Mouse (Mus musculus) embryonic fibroblast, embryonic 13.5 days (primary cell): Measurements from ENCODE around the gene Ppp1r16b. TPM values are rescaled to one million over a fixed set of nuclear protein-coding genes. Genes with fewer than 3 reads are reported as not detected.

Experiments
- H3K27ac ChIP-seq: 2 replicates; pipeline ENCODE4 v1.5.1; 2012; ENCODE audit warnings: low read length, control low read depth, inconsistent platforms; ENCODE audit not compliant: insufficient read depth
- H3K4me1 ChIP-seq: 2 replicates; pipeline ENCODE4 v1.6.1; 2011; ENCODE audit warnings: low read length; ENCODE audit not compliant: control insufficient read depth, insufficient read depth
- H3K4me3 ChIP-seq: 2 replicates; pipeline ENCODE4 v1.5.1; 2011; ENCODE audit warnings: mild to moderate bottlenecking, control low read depth, low read length; ENCODE audit not compliant: insufficient read depth
- CTCF ChIP-seq: IDR thresholded peaks from 2 replicates; pipeline ENCODE4 v1.5.1; 2011; ENCODE audit warnings: mild to moderate bottlenecking, control low read depth, low read length, moderate library complexity, borderline replicate concordance; ENCODE audit not compliant: insufficient read depth
- POLR2A ChIP-seq: IDR thresholded peaks from 2 replicates; pipeline ENCODE4 v1.6.1; 2011; ENCODE audit warnings: low read depth, mild to moderate bottlenecking, control low read depth, low read length, moderate library complexity
- polyA plus RNA-seq: library from polyadenylated mRNA; stranded (reverse); fragments of >200 nt; gene quantifications from 2 replicates; pipeline ENCODE4 v1.2.4, GENCODE M21; 2011; ENCODE audit warnings: low read depth; ENCODE audit not compliant: missing spikeins, insufficient read length

Gene Ppp1r16b
- polyA plus RNA-seq, 1 experiment = 0.09 TPM

DNA sequence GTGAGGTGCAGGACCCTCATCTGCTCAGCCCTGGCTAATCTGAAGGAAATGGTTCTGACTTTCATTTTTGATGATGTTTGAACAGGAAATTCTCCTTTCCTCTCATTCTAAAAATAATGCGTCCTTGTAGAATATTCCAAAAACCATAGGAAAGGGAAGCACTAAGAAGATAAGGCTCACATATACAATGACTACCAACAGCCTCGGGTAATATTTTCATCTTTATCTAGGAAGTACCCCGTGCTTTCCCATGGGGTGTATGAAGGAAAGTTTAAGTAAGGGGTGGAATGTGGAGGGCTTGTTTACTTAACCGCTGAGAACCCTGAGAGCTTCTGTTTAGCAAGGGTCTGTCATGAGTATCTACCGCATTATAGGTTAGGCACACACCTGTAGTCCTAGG, 37.0 kb downstream of the Ppp1r16b start:
- no peak overlapping the region for H3K4me3 ChIP-seq
- TF ChIP-seq POLR2A = no peak
- no peak for TF ChIP-seq CTCF
- no peaks in the 10 kb centered on the region for H3K4me1 ChIP-seq
- no peak overlapping the region for H3K27ac ChIP-seq

DNA sequence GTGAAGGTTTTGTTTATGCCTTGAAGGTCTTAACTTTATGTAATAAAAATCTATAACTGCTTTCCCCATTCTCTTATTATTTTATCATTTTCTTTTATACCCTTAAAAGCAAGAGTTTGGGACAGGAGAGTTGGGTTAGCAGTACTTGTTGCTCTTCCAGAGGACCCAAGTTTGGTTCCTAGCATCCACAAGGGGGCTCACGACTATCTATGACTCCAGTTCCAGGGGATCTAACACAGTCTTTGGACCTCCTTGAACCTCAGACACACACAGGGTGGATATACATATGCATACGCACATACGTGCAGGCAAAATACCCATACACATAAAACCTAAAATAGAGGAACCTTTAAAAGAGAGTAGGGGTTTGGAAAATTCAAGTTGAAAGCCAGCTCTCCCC, 39.5 kb downstream of the Ppp1r16b start:
- Histone ChIP-seq H3K27ac (no peak overlapping the region), H3K4me3 (no peak overlapping the region), H3K4me1 (no peaks in the 10 kb centered on the region)
- no peak for TF ChIP-seq POLR2A
- TF ChIP-seq CTCF = no peak

DNA sequence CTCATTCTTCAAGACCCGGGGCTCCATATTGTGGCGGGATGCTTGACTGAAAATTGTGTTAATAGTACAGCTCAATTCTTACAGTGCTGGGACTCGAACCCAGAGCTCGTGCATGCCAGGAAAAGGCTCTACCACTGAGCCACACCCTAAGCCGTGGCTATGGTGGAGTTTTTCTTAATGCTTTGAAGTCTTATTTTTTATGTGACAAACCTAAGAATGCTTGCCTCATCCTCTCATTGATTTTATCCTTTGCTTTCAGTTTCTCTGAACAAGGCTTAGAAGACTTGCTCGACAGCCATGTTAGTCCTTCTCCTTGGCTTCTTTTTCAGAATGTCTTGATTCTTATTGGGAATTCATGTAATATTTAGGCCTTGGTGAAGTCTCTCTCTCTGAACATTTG, 40.3 kb downstream of the Ppp1r16b start:
- no peak overlapping the region for H3K4me3 ChIP-seq
- H3K4me1 ChIP-seq = no peaks in the 10 kb centered on the region
- TF ChIP-seq POLR2A = no peak
- no peak for TF ChIP-seq CTCF
- no peak overlapping the region for H3K27ac ChIP-seq

DNA sequence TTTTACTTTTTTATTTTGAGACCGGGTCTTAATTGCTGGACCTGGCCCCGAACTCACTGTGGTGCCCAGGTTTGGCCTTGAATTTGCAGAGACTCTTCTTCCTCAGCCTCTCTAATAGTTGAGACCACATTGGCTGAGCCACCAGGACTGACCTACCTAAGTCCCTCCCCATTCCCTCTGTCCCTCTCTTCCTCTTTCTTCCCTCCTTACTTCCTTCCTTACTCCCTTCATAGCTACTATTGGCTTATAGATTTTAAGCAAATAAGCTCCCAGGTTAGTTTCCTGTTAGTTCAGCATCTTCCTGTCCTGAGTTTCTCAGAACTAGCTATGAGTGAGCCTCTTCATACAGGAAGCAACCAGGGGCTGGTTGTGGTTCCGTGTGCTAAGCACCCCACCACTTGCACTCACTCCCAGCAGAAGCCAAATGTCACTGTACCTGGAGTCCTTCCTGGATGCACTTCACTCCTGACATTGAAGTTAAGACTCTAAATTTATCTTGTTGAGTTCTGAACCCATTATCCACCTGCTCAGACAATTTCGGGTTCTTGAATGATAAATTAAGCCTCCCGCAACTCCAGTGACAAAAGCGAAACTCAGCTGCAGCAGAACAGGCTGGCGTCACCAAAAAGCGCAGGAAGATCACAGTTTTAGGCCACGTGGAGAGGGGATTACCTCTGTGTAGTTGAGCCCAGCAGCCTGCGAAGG, 41.7 kb downstream of the Ppp1r16b start:
- Histone ChIP-seq H3K4me3 (no peak overlapping the region), H3K4me1 (no peaks in the 10 kb centered on the region), H3K27ac (no peak overlapping the region)
- TF ChIP-seq POLR2A = no peak
- TF ChIP-seq CTCF = no peak

DNA sequence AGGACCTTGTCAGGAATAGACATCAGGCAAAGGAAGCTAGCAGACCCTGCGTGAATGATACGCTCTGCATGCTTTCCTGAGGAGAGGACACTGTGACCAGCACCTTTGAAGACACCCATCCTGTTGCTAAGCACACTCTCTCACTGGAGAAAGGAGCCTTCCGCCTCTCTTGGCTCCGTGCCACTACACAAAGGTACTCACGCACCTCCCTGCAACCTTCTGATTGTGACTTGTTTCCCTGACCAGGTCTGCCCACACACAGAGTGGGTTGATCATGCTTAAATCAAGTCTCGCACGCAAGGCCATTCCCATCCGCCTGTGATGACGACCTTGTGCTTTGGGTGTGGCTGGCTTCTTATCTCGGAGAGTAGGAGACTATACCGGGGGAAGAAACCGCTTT, 42.9 kb downstream of the Ppp1r16b start:
- Histone ChIP-seq H3K27ac (no peak overlapping the region), H3K4me3 (no peak overlapping the region), H3K4me1 (no peaks in the 10 kb centered on the region)
- TF ChIP-seq POLR2A = no peak
- no peak for TF ChIP-seq CTCF

DNA sequence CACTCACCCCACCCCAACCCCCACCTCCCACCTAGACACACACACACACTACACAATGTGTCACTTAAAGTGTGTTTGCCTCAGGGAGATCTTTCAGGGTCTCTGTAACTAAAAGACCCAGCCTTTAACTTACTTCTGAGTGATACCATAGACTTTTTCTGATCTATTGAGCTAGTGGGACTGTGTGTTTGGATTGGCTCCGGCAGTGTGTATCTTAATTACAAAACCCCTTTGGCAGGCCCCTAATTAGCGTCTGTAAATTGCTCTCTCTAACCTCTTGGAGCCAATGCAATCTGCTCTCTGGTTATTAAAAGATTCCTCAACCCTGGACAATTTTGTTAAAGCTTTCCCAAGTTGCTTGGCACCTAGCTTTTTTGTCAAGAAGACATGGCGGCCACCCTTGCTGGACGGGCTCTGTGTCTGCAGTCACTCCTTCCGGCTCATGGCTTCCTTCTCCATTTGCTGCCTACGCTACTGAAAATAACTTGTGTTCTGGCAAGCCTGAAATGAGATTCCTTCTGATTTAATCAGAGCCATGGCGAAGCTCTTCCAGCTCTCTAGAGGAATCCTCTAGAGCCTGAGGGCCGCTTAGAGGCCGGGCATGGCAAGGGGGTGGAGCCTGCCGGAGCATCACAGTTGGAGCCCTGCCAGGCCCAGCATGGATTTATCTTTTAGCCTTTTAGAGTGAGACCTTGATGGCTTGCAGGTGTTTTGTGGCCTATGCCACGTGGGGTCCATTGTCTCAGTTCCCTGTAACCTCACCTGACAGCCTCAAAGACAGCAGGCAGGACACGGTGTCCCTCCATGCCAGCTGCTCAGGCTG, 46.9 kb downstream of the Ppp1r16b start:
- no peak for TF ChIP-seq POLR2A
- TF ChIP-seq CTCF = no peak
- H3K4me1 ChIP-seq = no peaks in the 10 kb centered on the region
- no peak overlapping the region for H3K27ac ChIP-seq
- no peak overlapping the region for H3K4me3 ChIP-seq

DNA sequence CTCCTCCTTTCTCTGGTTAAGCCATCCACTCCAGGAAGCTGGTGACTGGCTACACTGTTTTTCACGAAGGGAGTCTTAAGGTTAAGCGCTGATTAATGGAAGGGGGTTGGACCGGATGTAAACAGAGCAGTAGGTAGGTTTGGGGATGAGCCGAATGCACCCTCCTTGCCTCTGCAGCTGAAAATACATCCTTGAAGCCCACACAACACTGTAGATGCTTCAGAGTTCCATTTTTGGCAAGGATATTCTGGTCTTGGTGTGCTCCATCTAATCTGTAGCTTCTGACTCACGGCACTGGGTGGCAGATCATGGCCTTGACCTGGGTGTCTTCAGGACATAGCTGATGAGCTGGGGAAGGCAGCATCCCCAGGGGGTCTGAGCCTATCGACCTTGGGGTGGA, 49.6 kb downstream of the Ppp1r16b start:
- no peaks in the 10 kb centered on the region for H3K4me1 ChIP-seq
- no peak overlapping the region for H3K4me3 ChIP-seq
- TF ChIP-seq POLR2A (no peak), CTCF (no peak)
- no peak overlapping the region for H3K27ac ChIP-seq

DNA sequence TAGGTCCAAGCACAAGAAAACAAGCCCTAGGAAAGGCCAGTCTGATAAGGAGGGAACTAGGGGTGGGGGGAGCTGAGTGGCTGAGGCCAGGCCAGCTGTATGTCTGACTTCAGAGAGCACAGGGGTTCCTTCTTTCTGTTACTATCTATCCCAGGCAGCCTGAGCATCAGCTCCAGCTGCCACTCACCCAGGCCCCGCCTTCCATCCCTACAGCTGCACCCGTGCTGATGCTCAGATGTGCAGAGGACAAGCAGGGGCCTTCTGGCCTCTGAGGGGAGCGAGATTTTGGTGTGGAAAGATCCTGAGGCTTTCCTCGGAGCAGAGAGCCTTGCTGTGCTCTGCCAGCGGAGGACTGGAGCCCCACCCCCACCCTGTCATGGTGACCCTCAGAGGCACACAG, 50.9 kb downstream of the Ppp1r16b start:
- H3K4me1 ChIP-seq = no peaks in the 10 kb centered on the region
- no peak overlapping the region for H3K27ac ChIP-seq
- H3K4me3 ChIP-seq = no peak overlapping the region
- TF ChIP-seq POLR2A (no peak), CTCF (no peak)

DNA sequence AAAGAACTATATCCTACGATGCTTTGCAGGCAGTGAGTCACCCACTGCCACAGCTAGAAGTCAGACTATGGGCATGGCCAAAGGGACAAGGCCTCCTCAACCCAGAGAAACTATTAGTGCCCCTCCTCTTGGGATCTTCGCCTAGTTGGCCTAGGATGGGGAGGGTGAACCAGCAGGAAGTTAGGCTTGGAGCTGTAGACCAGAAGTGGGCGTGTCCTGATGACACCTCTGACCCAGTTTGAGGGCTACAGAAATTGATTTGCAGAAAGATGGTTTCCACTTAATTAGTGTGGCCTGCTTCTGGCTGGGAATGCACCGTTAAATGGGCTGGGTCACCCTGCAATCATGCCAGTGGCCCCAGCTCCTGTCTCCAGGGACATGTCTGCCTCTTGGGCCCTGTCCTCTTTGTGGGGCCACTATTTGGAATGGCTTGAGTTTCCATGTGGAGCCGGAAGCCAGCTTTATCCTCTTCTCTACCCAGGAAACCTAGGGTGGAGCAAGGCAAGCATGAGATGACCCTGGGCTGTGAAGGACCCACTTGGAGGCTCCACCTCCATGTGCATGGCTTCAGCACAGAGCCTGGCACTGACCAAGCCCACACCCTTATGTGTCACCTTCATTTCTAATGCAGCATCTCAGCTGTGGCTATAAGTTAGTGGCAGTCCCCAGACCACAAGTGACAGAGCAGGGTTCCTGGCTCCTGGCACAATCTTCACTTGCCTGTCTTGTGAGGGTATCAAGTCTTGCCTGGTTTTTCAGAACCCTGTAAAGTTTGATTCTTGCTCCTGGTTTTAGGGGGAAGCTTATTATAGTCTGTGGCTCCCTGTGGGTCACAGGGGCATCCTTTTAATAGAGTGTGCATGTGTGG, 52.6 kb downstream of the Ppp1r16b start:
- no peaks in the 10 kb centered on the region for H3K4me1 ChIP-seq
- TF ChIP-seq CTCF (no peak), POLR2A (no peak)

More for the DNA sequence above, 52.6 kb downstream of the Ppp1r16b start:
- no peak overlapping the region for H3K4me3 ChIP-seq
- no peak overlapping the region for H3K27ac ChIP-seq
